Mouse (Mus musculus) kidney, embryonic 16.5 days (tissue): Measurements from ENCODE around the gene Slc22a12. TPM values are rescaled to one million over a fixed set of nuclear protein-coding genes. Genes with fewer than 3 reads are reported as not detected.

Experiments
- microRNA-seq: library from miRNA; unstranded; fragments of <30 nt; microRNA quantifications from one replicate; pipeline ENCODE4, GENCODE M21; 2016
- polyA plus RNA-seq: library from polyadenylated mRNA; unstranded; fragments of >200 nt; fragmentation: Nextera tagmentation; extraction: Ambion mirVana; gene quantifications from 2 replicates; pipeline ENCODE4 v1.2.1, GENCODE M21; 2015

The Slc22a12 gene
- polyA plus RNA-seq, 1 experiment from 2014 or later = 27.4 TPM

Small RNA genes lying within 50 kb of the gene (microRNA-seq; reads per million reads assigned to microRNA genes)
- not detected for gene Gm26460

Other genes with a start within 250 kb of the Slc22a12 start
- gene Cdc42bpg, start 236.6 kb downstream of the Slc22a12 start, polyA plus RNA-seq = 0.80 and 1.5 TPM in 2 replicates
- 93.0 and 96.2 TPM in 2 replicates for gene Men1, start 208.1 kb downstream of the Slc22a12 start, polyA plus RNA-seq
- gene Map4k2, start 201.9 kb downstream of the Slc22a12 start, polyA plus RNA-seq = 25.9 and 28.7 TPM in 2 replicates
- 132 and 150 TPM in 2 replicates for gene Sf1, start 179.3 kb downstream of the Slc22a12 start, polyA plus RNA-seq
- gene Pygm, start 158.6 kb downstream of the Slc22a12 start, polyA plus RNA-seq = 36.2 and 38.3 TPM in 2 replicates
- gene Rasgrp2, start 143.7 kb downstream of the Slc22a12 start, polyA plus RNA-seq = 105 and 121 TPM in 2 replicates
- gene Nrxn2, start 124.3 kb downstream of the Slc22a12 start, polyA plus RNA-seq = 6.0 and 6.2 TPM in 2 replicates